Mouse (Mus musculus) stomach, postnatal 0 days (tissue): ENCODE data around the gene Immp2l.

ENCODE experiments used
- CTCF ChIP-seq: IDR thresholded peaks from 2 replicates; pipeline ENCODE4 v1.5.1; 2016; ENCODE audit warnings: antibody characterized with exemption, low read depth, mild to moderate bottlenecking, moderate library complexity
- EP300 ChIP-seq: optimal IDR thresholded peaks from 2 replicates; pipeline ENCODE3; 2016; ENCODE audit warnings: antibody characterized with exemption

DNA sequence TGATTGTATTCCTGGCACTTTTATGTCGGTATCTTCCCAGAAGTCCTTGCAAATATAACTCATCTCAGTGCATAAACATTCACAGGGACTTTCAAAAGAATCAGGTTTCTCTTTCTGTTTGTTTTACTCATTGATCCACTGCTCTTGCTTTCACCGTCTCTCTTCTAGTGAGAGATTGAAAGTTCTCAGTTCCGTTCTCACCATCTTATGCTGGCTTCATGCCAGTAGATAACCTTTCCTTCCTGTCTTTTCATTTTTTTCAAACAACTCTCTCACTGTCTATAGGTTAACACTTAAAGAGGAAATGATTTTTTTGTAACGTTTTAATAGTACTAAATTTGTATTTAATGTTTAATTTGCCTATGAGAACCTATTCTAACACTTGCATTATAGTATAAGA, 937.1 kb downstream of the Immp2l start:
- TF ChIP-seq CTCF (no peak), EP300 (no peak)
